8 mouse cellular contexts compared by ENCODE assay signal in genomic region chr19:8802130-8802821, GRCm38 (mm10). TPM values are rescaled to one million over a fixed set of nuclear protein-coding genes. Genes with fewer than 3 reads are reported as not detected.
A peak's percentile ranks its signal among the peaks of the same experiment; 100 is the strongest.
DNase-seq lines count a peak whose midpoint lies in the region; ATAC-seq and TF ChIP-seq lines count a peak whose summit lies in the region.

Gene Zbtb3, plus strand, starts transcription at chr19:8802555.

- H3K79me2 ChIP-seq in CH12.LX (replicated peaks; ENCODE audit: control insufficient read depth, extremely low read depth, insufficient read depth, poor library complexity, severe bottlenecking): peaks cover 11% of the 10 kb centered on the region

- H3K4me2 ChIP-seq in CH12.LX (ENCODE audit: insufficient read depth, low read depth, poor library complexity, severe bottlenecking): peak within 1 kb of the TSS; percentile 88
- peak within 1 kb of the TSS; percentile 65 for H3K4me2 ChIP-seq in forebrain, embryonic 11.5 days (ENCODE audit: low read depth, low read length, severe bottlenecking)
- H3K4me2 ChIP-seq in heart, embryonic 16.5 days (ENCODE audit: low read depth, low read length): peak within 1 kb of the TSS; percentile 79
- H3K4me2 ChIP-seq in liver, embryonic 15.5 days: peak within 1 kb of the TSS; percentile 81
- peak within 1 kb of the TSS; percentile 73 for H3K4me2 ChIP-seq in neural tube, embryonic 12.5 days (replicated peaks)

- peak; percentile 1; the same call in 1 of the 2 replicates for TF ChIP-seq EP300 in CH12.LX (IDR thresholded peaks at IDR 0.05; ENCODE audit: low read length)

- H3K4me3 ChIP-seq in CH12.LX (replicated peaks in 1 of 3; ENCODE audit: low read depth in 2 of 3, low read length in 2 of 3, poor library complexity in 1 of 3): peak within 1 kb of the TSS; percentile 64 to 89 (median 82)
- H3K4me3 ChIP-seq in forebrain, embryonic 11.5 days (ENCODE audit: low read depth, low read length): peak within 1 kb of the TSS; percentile 55
- peak within 1 kb of the TSS; percentile 89 for H3K4me3 ChIP-seq in heart, embryonic 16.5 days (ENCODE audit: low read length)
- H3K4me3 ChIP-seq in liver, embryonic 15.5 days (replicated peaks): peak within 1 kb of the TSS; percentile 73
- H3K4me3 ChIP-seq in neural tube, embryonic 12.5 days: peak within 1 kb of the TSS; percentile 54

- DNase-seq in CH12.LX (ENCODE audit: extremely low read depth): peak; percentile 99
- peak; percentile 97 for DNase-seq in c-Kit-positive CD71-positive TER-119-negative erythroid progenitor cells, embryonic 14.5 days (ENCODE audit: low read depth)
- DNase-seq in forebrain, embryonic 11.5 days (ENCODE audit: low spot score): peak; percentile 95
- peak; percentile 94 to 99 for DNase-seq in kidney, postnatal 36 days
- peak; percentile 99 for DNase-seq in telencephalon, adult 2 months (ENCODE audit: low read depth, low spot score)

- peak within 1 kb of the TSS; percentile 73 for H3K9ac ChIP-seq in CH12.LX (ENCODE audit: insufficient read depth, low read depth)
- H3K9ac ChIP-seq in forebrain, embryonic 11.5 days (ENCODE audit: low read length): peak within 1 kb of the TSS; percentile 60
- peak within 1 kb of the TSS; percentile 70 for H3K9ac ChIP-seq in heart, embryonic 16.5 days (ENCODE audit: low read length)
- peak within 1 kb of the TSS; percentile 63 for H3K9ac ChIP-seq in liver, embryonic 15.5 days
- peak within 1 kb of the TSS; percentile 51 for H3K9ac ChIP-seq in neural tube, embryonic 12.5 days

- dilution Hi-C loops in CH12.LX (cut with MboI; ENCODE audit: extremely low pct_ligation_motif_present, extremely low pct_unique_long_range_greater_than_20kb, low sequenced_read_pairs): no loop called here

- peak; percentile 98 for ATAC-seq in forebrain, embryonic 11.5 days (replicated peaks; ENCODE audit: low FRiP score)
- ATAC-seq in heart, embryonic 16.5 days (replicated peaks; ENCODE audit: extremely low read depth, insufficient read depth, low FRiP score): peak; percentile 97
- ATAC-seq in liver, embryonic 15.5 days (ENCODE audit: insufficient read depth): peak; percentile 96
- ATAC-seq in neural tube, embryonic 12.5 days (ENCODE audit: low FRiP score, low read depth): peak; percentile 97

- in situ Hi-C loops in CH12.LX (cut with MboI; ENCODE audit: low pct_ligation_motif_present, low pct_unique_long_range_greater_than_20kb, low sequenced_read_pairs): no loop called here

- H3K27ac ChIP-seq in CH12.LX (ENCODE audit: insufficient read depth, low read depth): peak within 1 kb of the TSS; percentile 63
- peak within 1 kb of the TSS; percentile 79 for H3K27ac ChIP-seq in forebrain, embryonic 11.5 days (ENCODE audit: low read depth, low read length)
- H3K27ac ChIP-seq in heart, embryonic 16.5 days (ENCODE audit: low read length): peak within 1 kb of the TSS; percentile 87
- peak within 1 kb of the TSS; percentile 80 for H3K27ac ChIP-seq in liver, embryonic 15.5 days (replicated peaks)
- H3K27ac ChIP-seq in neural tube, embryonic 12.5 days: peak within 1 kb of the TSS; percentile 57; the same call in 1 of the 2 replicates

- H3K9me3 ChIP-seq in CH12.LX (replicated peaks; ENCODE audit: low read length): no peaks in the 10 kb centered on the region
- no peaks in the 10 kb centered on the region for H3K9me3 ChIP-seq in forebrain, embryonic 11.5 days (ENCODE audit: control insufficient read depth, low read length)
- H3K9me3 ChIP-seq in heart, embryonic 16.5 days (replicated peaks; ENCODE audit: control insufficient read depth, low read length): no peaks in the 10 kb centered on the region
- H3K9me3 ChIP-seq in liver, embryonic 15.5 days (replicated peaks): no peaks in the 10 kb centered on the region
- H3K9me3 ChIP-seq in neural tube, embryonic 12.5 days: no peaks in the 10 kb centered on the region

- TF ChIP-seq POLR2A in CH12.LX (IDR thresholded peaks at IDR 0.05; ENCODE audit: low read depth, low read length): peak; percentile 67

- no peak for TF ChIP-seq RAD21 in CH12.LX (IDR thresholded peaks at IDR 0.05; ENCODE audit: low read depth, low read length)

- WGBS in forebrain, embryonic 11.5 days: under 1% methylated on average over 30 of the region's 30 CpGs
- under 1% methylated on average over 30 of the region's 30 CpGs for WGBS in heart, embryonic 16.5 days
- under 1% methylated on average over 30 of the region's 30 CpGs for WGBS in liver, embryonic 15.5 days (ENCODE audit: insufficient replicate concordance)
- WGBS in neural tube, embryonic 12.5 days: under 1% methylated on average over 30 of the region's 30 CpGs

- H3K4me1 ChIP-seq in CH12.LX (ENCODE audit: control insufficient read depth in 1 of 2, insufficient read depth in 2 of 2): peaks cover 8 to 49% of the 10 kb centered on the region in 2 experiments
- peaks cover 8% of the 10 kb centered on the region for H3K4me1 ChIP-seq in forebrain, embryonic 11.5 days (replicated peaks; ENCODE audit: control insufficient read depth, insufficient read depth, low read length)
- peaks cover 18% of the 10 kb centered on the region for H3K4me1 ChIP-seq in heart, embryonic 16.5 days (ENCODE audit: control insufficient read depth, insufficient read depth, low read length)
- peaks cover 53% of the 10 kb centered on the region for H3K4me1 ChIP-seq in liver, embryonic 15.5 days (replicated peaks)
- H3K4me1 ChIP-seq in neural tube, embryonic 12.5 days: peaks cover 22% of the 10 kb centered on the region

- peaks cover 12 to 27% of the 10 kb centered on the region in 2 experiments for H3K36me3 ChIP-seq in CH12.LX (replicated peaks in 1 of 2; ENCODE audit: control insufficient read depth in 1 of 2, insufficient read depth in 1 of 2, low read length in 1 of 2)
- no peaks in the 10 kb centered on the region; the same call in 1 of the 2 replicates for H3K36me3 ChIP-seq in forebrain, embryonic 11.5 days (ENCODE audit: control insufficient read depth, insufficient read depth, low read length)
- H3K36me3 ChIP-seq in heart, embryonic 16.5 days (ENCODE audit: control insufficient read depth, insufficient read depth): 0 out of 2 replicates have a peak, but pooled peaks cover 3% of the 10 kb centered on the region
- H3K36me3 ChIP-seq in liver, embryonic 15.5 days (replicated peaks): peaks cover 28% of the 10 kb centered on the region
- peaks cover 26% of the 10 kb centered on the region for H3K36me3 ChIP-seq in neural tube, embryonic 12.5 days

- no peak for TF ChIP-seq CTCF in CH12.LX (conservative IDR thresholded peaks at IDR 0.05 in 1 of 2, IDR thresholded peaks at IDR 0.05 in 1 of 2; ENCODE audit: low read depth in 2 of 2, low read length in 2 of 2)

- H3K27me3 ChIP-seq in CH12.LX (replicated peaks): no peaks in the 10 kb centered on the region
- H3K27me3 ChIP-seq in forebrain, embryonic 11.5 days (ENCODE audit: control insufficient read depth, insufficient read depth, low read length): no peaks in the 10 kb centered on the region
- H3K27me3 ChIP-seq in heart, embryonic 16.5 days (ENCODE audit: control insufficient read depth, insufficient read depth, low read length): no peaks in the 10 kb centered on the region
- no peaks in the 10 kb centered on the region for H3K27me3 ChIP-seq in liver, embryonic 15.5 days
- no peaks in the 10 kb centered on the region for H3K27me3 ChIP-seq in neural tube, embryonic 12.5 days (replicated peaks)

TF ChIP-seq in CH12.LX, 34 proteins besides CTCF, POLR2A, EP300 and RAD21 (continues in another document):
- TF ChIP-seq SMC3 (IDR thresholded peaks at IDR 0.05; ENCODE audit: low read depth, low read length) (no peak), ETS1 (conservative IDR thresholded peaks at IDR 0.05; ENCODE audit: low read depth, low read length) (peak; percentile 37; the same call in 1 of the 2 replicates), ZMIZ1 (IDR thresholded peaks at IDR 0.05; ENCODE audit: low read depth, low read length) (0 out of 2 replicates have a peak, but pooled peaks have one; percentile 64), HCFC1 (IDR thresholded peaks at IDR 0.05; ENCODE audit: low read depth, low read length) (peak; percentile 71), MAFK (IDR thresholded peaks at IDR 0.05; ENCODE audit: insufficient replicate concordance, low read length) (0 out of 2 replicates have a peak, but pooled peaks have one; percentile 32), JUN (IDR thresholded peaks at IDR 0.05; ENCODE audit: insufficient read depth, low read depth, low read length) (no peak), IRF4 (IDR thresholded peaks at IDR 0.05; ENCODE audit: low read depth, low read length) (0 out of 2 replicates have a peak, but pooled peaks have one; percentile 31), UBTF (IDR thresholded peaks at IDR 0.05; ENCODE audit: low read depth, low read length) (no peak), USF2 (conservative IDR thresholded peaks at IDR 0.05; ENCODE audit: low read depth, low read length) (no peak), ELF1 (IDR thresholded peaks at IDR 0.05; ENCODE audit: low read depth, low read length) (peak; percentile 65), KAT2A (IDR thresholded peaks at IDR 0.05; ENCODE audit: insufficient replicate concordance, low read length) (peak; percentile 76; the same call in 1 of the 2 replicates), MAX (IDR thresholded peaks at IDR 0.05; ENCODE audit: low read length) (peak; percentile 70), CHD1 (IDR thresholded peaks at IDR 0.05; ENCODE audit: low read depth, low read length) (no peak), NELFE (IDR thresholded peaks at IDR 0.05; ENCODE audit: low read depth, low read length) (peak; percentile 91), CHD2 (IDR thresholded peaks at IDR 0.05; ENCODE audit: low read length) (peak; percentile 94), MEF2A (IDR thresholded peaks at IDR 0.05; ENCODE audit: borderline replicate concordance, low read depth, low read length) (peak; percentile 39; the same call in 1 of the 2 replicates), SIN3A (IDR thresholded peaks at IDR 0.05; ENCODE audit: low read length) (peak; percentile 81), GABPA (IDR thresholded peaks at IDR 0.05; ENCODE audit: insufficient replicate concordance, low read depth, low read length) (no peak), PAX5 (IDR thresholded peaks at IDR 0.05; ENCODE audit: low read length) (no peak), USF1 (IDR thresholded peaks at IDR 0.05; ENCODE audit: low read depth, low read length) (no peak), POLR2AphosphoS2 (IDR thresholded peaks at IDR 0.05; ENCODE audit: low read depth, low read length) (peak; percentile 76; the same call in 1 of the 2 replicates), TBP (conservative IDR thresholded peaks at IDR 0.05; ENCODE audit: low read depth, low read length) (peak; percentile 80; the same call in 1 of the 2 replicates)

RNA-seq across cellular contexts. Expression of gene Zbtb3, which starts in this region (rescaled TPM):
- total RNA-seq in CH12.LX (2012; rRNA removed): 2.4 and 2.5 TPM in 2 replicates
- total RNA-seq in CH12.LX (2014; rRNA removed): 1.1 and 2.2 TPM in 2 replicates
- 1.2 and 1.3 TPM in 2 replicates for polyA plus RNA-seq in CH12.LX (2012; ENCODE audit: insufficient read length, low read depth)
- 5.4 and 5.9 TPM in 2 replicates for polyA plus RNA-seq in forebrain, embryonic 11.5 days (2014; fragmentation: Nextera tagmentation; extraction: Ambion mirVana)
- 3.5 and 4.3 TPM in 2 replicates for polyA plus RNA-seq in heart, embryonic 16.5 days (2015; fragmentation: Nextera tagmentation; extraction: Ambion mirVana)
- polyA plus RNA-seq in liver, embryonic 15.5 days (2015; fragmentation: Nextera tagmentation; extraction: Ambion mirVana): 1.2 and 1.3 TPM in 2 replicates
- 7.2 and 7.5 TPM in 2 replicates for polyA plus RNA-seq in neural tube, embryonic 12.5 days (2016; fragmentation: Nextera tagmentation; extraction: Ambion mirVana)

Comparison
In these comparisons a context has a peak if more than half of its experiments do, and no peak if none do; other contexts are left out.
1. Peak in every context shown above with its lines: DNase-seq, ATAC-seq, H3K4me3 ChIP-seq and H3K27ac ChIP-seq.